Mouse (Mus musculus) mouse embryonic stem cell (cell line): ENCODE results near the gene Nhej1.

Source experiments
- in situ Hi-C, 2 experiments: fragments of 300-500 bp; cut with MboI; formaldehyde crosslinking; loops; 1 replicate in 1 of 2; 3 replicates in 1 of 2; pipeline ENCODE4 v1.14.3; 2019 to 2020; ENCODE audit warnings: low sequenced_read_pairs in 2 of 2, low pct_unique_long_range_greater_than_20kb in 1 of 2, mixed read lengths in 1 of 2; ENCODE audit not compliant: unreplicated experiment in 1 of 2

The Nhej1 gene

DNA sequence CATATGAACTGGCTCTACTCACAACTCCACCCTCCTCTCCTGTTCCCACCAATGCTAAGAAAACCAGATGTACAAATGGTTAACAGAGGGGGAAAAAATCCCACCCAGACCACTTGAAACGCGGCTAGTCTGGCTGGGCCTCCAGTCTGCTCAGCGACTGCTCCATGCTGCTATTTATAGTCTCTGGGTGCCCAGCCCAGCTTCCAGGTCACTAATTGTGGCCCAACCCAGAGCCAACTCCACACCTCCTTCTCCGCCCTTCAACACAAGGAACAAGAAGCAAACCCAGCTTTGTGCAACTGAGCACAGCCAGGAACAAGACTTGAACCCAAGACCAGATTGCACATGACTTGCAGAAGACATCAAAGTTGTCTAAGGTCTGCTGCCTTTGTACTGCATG is 119.0 kb downstream of the Nhej1 start:
- in situ Hi-C loops = no loop called here

DNA sequence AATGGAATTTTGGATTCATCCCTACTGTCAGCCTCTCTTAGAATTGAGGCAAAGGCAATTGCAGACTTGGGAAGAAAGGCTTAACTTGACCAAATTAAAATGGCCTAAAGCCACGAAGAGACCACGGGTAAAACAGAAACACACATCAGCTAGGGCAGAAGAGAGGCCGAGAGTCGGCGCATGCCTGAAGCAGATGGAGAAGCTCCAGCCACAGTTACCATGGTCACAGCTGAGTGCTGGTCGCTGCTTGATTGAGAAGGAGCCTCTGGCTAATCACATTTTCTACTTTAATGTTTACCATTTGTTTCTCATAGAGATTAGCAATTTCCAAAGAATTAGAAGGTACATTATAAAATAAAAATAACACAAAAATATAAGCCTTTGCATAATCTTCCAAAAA is 123.8 kb downstream of the Nhej1 start:
- in situ Hi-C loops = no loop called here

DNA sequence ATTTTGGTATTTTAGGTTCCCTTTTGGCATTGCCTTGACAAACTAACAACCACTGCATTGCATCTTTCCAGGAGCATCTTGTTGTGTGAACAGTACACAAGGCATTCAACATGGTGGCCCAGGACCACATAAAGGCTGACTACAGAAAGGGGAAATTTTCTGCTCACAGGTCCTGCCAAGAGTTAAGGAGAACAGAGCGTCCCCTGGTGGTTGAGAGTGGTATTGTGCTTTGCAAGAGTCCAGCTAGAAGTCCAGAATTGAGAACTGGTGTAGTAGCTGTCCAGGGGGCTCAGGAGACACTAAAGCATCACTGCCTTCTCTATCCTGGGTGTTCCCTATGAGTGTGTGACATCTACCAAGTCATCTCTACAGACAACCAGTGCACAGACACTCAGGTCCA is 124.5 kb downstream of the Nhej1 start:
- in situ Hi-C loops = no loop called here

DNA sequence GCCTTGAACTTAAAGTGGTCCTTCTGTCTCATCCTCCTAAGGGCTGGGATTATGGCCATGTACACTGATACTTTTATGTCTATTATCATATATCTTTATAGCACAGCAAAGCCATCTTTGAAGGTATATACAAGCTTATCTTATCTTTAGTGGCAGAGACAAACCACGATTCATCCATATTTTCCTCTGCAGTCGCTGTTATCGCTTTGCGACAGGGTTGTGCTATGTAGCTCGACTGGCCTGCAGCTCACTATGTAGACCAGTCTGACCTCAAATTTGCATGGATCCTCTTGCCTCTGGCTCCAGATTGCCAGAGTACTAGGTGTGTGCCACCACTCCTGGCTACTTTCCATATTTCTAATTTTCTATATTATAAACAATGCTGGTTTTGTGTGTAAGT is 125.8 kb downstream of the Nhej1 start:
- in situ Hi-C loops = loop anchor here in 1 of 2 experiments (5.0 kb wide), 1 partner anchor 52 kb away; no protein-coding TSS in a partner anchor

DNA sequence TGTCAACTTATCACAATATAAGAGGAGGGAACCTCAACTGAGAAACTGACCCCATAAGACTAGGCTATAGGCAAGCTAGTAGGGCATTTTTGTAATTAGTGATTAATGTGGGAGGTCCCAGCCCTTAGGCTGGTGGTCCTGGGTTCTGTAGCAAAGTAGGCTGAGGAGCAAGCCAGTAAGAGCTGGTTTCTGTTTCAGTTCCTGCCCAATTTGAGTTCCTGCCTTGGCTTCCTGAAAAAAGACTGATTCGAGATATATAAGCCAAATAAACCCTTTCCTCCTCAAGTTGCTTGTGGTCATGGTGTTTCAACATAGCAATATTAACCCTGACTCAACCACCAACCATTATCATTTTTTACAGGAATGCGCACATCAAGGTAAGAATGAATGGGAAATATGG is 127.8 kb downstream of the Nhej1 start:
- in situ Hi-C loops = loop anchor here in 1 of 2 experiments (5.0 kb wide), 1 partner anchor 50 kb away; no protein-coding TSS in a partner anchor

DNA sequence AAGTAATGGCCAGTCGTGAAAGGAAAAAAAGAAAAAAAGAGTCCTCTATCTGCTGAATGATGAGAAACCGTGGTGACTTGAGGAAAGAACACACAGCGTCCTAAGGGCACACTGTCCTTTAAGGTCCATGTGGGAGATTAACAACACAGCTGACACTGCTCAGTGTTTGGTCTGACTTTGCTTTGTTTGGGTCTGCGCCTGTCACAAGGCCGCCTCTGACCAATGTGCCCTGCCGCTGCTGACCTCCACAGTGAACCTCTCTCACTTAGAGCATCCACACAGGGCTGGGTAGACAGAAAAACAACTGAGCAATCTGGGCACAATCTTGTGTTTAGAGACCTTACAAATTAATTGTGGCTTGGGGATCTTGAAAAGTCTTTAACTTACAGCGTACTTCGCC is 148.0 kb downstream of the Nhej1 start:
- in situ Hi-C loops = no loop called here

DNA sequence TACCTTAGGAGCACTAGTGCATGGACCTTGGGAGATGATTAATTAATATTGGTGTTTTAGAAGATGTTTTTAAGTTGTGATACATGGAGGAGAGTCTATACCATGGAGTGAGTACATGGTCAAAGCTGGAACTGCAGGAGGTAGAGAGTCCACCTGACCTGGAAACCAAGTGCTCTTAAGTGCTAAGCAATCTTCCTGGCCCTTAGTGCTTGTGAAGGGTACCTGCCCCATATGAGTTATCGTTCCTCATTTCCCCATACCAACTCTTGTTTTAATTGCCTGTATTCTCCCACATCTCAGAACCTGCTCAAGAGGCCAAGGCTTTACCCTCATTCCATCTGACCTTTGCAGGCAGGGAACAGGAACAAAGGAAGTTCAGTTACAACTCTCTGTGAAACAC is 149.1 kb downstream of the Nhej1 start:
- in situ Hi-C loops = no loop called here

DNA sequence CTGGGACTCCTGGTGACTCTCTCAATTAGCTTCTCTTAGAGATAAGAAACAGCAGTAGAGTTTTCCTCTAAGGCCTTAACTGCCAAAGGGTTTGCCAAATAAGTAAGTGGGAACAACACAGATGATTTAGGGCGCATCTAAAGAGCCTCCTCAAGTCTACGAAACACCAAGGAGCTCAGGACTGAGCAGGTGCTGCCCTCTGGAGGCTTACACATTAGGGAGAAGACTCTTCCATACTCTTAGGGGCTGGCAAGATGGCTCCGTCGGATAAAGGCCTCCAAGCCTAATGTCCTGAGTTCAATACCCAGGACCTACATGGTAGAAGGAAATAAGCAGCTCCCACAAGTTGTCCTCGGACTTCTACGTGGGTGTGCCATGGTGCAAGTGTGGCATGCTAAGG is 151.4 kb downstream of the Nhej1 start:
- in situ Hi-C loops = no loop called here

DNA sequence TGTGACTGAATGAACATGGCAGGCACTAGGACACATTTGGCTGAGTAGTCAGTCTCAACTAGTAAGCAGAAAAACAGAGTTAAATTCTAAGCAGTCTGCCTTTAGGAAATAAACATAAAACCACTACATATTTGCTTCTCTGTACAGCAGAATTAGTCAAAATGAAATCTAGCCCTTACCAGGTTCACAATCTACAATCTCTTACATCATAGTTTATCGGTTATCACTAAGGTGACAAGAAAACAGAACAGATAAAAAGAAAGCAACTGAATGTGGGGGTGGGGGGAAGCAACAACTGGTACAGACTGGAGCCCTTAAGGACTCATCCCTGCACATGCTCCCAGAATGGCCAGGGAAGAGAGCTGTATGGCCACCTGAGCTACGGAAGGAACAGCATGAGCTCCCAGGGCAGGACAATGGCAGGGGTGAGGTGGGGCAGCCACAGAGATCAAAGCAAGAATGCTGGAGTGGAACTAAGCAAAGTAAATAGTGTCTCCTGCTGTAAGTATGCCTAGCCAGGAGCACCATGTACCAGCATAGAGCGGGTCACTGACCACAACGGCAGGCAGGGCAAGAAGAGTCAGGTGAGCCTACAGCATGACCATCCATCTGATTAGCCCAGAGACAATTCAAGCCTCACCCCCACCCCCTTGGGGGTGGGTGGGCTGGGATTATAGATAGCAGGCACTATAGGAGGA is 153.5 kb downstream of the Nhej1 start:
- in situ Hi-C loops = no loop called here

DNA sequence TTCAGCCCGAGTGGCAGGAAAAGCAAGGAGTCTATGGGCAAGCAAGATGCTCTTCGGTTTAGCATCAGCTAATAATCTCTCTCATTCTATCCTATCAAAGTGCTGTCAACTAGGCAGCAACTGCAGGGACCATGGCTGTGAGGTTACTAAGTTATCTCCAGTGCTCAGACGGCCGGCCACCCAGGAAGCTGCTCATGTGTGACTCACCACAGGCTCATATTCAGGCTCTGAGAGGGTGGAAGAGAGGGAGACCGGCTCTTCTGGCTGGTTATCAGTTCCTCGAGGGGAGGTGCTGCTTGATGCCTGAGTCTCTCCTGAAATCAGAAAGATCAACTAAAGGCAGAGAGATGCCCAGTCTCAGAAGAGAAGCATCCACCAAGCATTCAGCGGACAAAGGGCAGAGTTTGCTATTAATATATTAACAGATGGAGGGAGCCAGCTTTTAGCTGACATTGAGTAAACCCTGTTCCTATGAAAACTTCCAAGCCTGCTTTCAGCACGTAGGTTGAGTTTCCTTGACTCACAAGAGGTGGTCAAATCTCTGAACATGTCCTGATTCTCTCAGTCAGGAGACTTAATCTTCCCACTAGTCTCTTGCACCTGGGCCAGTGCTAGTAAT is 156.9 kb downstream of the Nhej1 start:
- in situ Hi-C loops = no loop called here

DNA sequence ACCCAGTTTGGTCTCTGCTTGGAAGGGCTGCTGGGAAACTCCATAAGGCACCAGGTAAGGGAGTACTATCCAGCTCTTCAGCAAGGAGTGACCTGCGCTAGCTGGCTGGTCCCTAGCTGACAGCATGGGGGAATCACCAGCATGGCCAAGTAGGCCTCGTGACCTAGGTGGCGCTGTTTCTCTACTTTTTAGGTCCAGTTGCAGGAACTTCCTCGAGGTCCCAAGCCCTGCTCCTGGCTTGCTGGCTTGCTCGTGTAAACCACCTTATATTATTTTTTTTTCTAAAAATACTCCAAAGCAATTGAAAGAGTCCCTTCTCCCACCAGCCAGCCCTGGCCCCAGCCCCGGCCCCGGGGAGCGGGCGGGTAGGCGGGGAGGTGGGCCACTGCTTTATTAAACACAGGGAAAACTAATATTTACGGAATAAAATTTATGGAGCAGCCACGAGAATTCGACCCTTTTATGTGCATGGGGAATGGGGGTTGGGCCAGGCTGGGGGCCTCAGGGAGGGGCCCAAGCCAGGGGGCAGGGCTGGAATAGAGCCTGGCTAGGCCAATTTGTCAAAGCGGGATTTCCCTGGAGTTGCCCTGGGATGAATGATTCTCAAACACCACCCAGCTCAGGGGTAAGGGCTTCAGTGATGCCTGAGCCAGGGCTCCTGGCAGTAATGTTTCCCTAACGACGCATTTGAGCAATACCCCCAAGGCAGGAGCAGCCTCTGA is 160.3 kb downstream of the Nhej1 start:
- in situ Hi-C loops = no loop called here

DNA sequence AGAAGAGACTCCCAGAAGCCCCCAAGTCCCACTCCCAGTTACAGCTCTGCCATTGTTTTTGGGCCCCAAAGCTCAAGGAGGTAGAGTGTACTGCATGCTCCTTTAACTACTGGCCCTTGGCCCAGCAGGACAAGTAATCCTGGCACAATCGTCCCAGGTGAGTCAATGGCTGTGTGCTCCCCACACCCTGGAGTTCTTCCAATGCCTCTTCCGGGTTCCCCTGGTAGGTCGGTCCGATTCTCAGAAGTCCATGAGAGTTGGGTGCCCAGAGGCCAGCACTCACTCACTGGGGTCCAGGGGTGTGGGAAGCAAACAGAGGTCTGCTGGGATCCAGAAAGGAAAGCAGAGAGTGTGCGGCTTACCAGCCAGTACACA is 162.2 kb downstream of the Nhej1 start:
- in situ Hi-C loops = no loop called here

DNA sequence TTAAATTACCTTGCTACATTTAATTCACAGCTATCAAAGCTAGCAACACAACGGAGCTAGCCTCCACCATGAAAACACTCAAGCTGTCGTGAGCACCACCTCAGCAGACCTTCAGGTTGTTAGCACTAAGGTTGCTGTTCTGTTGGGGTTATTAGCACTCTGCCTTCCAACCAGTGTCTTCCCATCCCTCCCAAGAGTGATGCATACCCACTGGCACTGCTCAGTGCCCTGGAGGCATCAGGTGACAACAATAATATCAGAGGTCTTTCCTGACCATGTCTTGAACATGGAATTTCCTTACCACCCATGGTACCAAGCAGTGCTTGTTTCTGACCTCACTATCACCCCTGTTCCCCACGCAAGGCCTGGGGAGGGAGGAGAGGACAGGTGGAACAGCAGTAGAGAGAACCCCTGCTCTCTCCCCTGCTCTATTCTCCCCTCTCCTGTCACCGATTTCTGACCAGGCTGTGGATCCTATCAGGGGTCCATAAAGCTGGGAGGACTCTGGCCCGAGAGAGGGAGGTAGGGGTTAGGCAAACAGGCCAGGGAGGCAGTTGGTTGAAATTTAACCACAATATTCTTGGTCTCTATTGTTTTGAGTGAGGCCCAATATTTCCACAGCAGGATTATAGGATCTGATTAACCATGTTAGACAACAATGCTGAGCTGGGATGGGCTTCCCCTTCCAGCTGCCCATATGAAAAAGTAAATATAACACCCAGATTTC is 162.7 kb downstream of the Nhej1 start:
- in situ Hi-C loops = no loop called here

DNA sequence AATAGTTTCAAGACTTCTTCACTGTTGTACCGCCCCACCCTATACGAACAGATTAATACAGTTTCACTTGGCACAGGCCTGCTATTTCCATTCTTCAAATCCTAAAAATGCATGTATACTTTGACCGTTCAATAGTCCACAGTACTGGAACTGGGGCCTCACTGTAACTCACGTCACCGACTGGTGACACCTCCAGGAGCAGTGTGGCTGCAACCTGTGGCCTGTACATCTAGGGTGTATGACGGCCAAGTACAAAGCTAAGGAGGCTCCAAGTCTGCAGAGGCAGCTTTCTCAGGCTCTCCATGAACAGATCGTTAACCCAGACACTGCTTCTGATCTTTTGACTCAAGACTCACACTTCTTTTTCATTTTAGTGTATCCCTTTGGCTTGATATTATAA is 163.3 kb downstream of the Nhej1 start:
- in situ Hi-C loops = no loop called here

DNA sequence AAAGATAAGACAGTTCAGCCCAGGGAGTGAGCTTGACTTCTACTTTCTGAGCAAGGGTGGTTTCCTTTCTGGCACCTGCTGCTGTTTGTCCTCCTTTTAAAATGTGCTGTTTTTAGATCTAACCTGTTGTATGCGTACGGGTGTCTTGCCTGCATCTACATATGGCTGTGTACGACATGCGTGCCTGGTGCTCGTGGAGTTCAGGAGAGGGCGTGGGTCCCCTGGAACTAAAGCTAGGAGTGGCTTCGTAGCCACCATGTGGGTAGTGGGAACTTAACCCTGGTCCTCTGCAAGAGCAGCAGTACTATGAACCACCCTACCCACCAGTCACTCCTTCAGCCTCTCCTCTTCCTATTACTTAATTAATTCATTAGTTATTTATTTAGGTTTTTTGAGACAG is 164.9 kb downstream of the Nhej1 start:
- in situ Hi-C loops = no loop called here

DNA sequence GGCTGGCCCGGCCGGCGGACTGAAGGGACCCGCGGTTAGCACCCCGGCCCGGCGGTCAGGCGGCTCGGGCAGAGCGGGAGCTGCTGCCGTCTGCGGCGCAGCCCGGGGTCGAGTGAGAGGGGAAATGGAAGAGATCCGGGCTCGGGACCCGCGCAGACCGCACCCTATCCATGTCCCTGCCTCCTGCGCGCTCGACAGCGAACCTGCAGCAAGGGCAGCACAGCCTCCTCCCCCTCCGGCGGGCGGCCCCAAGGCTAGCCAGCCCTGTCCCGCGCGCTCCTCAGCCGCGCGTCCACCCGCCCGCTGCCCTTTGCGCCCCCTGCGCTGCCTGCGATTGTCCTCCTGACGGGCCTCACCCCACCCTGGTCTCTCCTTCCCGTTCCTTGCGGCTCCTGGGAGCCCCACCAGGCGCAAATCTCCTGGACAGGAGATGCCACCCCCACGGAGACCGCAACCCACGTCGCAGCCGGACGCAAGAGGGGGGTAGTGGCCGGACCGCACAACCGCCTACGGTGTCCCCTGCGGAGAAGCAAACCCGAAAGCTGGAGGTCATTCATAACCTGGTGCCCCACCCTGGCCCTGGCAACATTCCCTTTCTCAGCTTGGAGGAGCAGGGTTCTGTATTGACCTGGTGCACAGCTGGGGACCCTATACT is 173.3 kb downstream of the Nhej1 start, which contains the start of gene Ihh:
TSS of gene Ihh (minus strand) at position 117 of the 655 bp plus-strand sequence.
- in situ Hi-C loops = loop anchor here in 1 of 2 experiments (5.0 kb wide), 1 partner anchor 66 kb away; no protein-coding TSS in a partner anchor

DNA sequence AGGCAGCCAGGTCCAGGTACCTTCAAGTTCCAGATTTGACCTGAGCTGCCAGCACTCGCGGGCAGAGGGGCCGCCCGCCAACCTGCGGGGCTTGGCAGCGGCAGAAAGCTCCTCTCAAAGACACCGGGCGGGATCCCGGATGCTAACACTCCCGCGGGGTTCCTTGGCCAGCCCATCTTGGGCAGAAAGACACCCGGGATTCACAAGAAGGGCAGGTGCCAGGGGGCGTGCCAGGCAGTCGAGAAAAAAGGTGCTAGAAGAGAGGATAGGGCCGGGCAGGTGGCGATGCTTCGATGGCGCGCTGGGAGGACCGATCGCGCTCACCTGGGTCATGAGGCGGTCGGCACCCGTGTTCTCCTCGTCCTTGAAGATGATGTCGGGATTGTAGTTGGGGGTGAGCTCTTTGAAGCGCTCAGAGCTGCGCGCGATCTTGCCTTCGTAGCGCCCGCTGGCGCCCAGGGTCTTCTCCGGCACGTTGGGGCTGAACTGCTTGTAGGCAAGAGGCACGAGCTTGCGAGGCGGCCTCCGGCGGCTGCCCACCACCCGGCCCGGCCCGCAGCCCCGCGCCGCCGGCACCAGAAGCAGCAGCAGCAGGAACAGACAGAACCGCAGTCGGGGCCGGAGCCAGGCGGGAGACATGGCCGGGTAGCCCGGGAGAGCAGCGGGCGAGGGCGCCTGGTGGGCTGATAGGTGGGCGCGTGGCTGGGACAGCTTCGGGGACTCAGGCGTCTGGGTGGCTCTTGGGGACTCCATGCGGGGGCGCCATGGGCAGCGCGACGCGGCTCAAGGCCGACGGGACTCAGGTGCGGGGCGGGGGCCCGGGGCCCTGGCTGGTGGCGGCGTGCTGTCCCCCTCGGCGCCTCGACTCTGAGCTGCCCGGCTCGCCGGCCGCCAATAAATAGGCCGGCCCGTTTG is 174.2 kb downstream of the Nhej1 start:
- in situ Hi-C loops = loop anchor here in 1 of 2 experiments (5.0 kb wide), 1 partner anchor 66 kb away; no protein-coding TSS in a partner anchor
